Mouse (Mus musculus): ENCODE results near the gene Arhgap11a. TPM values are rescaled to one million over a fixed set of nuclear protein-coding genes. Genes with fewer than 3 reads are reported as not detected.

The Arhgap11a gene
- 21.5 and 22.4 TPM in 2 replicates for polyA plus RNA-seq (2015; fragmentation: Nextera tagmentation; extraction: Ambion mirVana)

DNA sequence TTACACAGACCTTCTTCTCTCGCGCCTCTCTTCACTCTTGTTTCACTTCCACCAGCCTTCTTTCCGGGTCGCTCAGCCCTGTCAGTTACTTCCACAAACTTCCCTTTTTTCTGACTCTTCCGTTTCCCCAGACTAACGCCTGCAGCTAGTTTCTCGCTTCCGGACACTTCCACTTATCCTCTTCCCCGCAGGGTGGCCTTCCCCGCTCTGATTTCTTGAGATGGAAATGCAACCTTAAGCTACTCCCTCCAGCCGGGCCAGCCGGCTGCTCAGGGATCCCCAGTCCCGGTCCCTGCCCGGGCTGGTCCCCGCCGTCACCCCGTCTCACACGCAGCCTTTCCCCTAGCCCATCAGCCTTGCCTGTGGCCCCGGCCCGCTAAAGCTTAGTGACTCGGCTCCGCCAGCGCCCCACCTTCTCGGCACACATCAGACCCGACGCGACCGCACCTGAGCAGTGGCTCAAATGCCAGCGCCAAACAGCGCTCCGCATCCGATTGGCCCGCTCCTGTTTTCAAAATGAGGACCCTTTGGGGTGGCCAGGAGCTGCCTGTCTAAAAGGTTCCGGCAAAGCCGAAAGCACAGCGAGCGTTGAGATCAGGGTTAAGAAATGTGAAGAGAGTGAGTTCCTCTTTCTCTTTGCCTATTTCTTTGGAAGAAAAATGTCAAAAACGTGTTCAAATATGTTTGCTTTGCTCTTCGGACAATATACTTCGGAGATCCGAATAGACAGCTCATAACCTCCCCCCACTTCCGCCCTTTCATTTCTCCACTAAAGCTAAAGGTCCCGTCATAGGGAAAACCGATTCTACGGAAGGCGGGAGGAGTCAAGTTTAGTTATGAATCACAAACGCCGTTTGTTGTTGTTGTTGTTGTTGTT, at the start of gene Arhgap11a:
Gene Arhgap11a, minus strand, starts transcription at position 417 of the 877 bp plus-strand sequence.
- under 1% methylated on average over 48 of the region's 48 CpGs for WGBS
- peaks cover 30% of the 10 kb centered on the region for H3K4me1 ChIP-seq
- no peaks in the 10 kb centered on the region for H3K9me3 ChIP-seq
- H3K4me2 ChIP-seq, result peak within 1 kb of the TSS; percentile 86
- H3K4me3 ChIP-seq, result peak within 1 kb of the TSS; percentile 94
- H3K36me3 ChIP-seq, result peaks cover 18% of the 10 kb centered on the region
- H3K27ac ChIP-seq (replicated peaks), result peak within 1 kb of the TSS; percentile 89
- H3K9ac ChIP-seq, result peak within 1 kb of the TSS; percentile 90
- peak; percentile 91 for ATAC-seq (ENCODE audit: extremely low read depth, insufficient number of reproducible peaks, low FRiP score, low TSS enrichment)
- no peaks in the 10 kb centered on the region for H3K27me3 ChIP-seq (replicated peaks)

- 70% methylated on average over 10 of the region's 12 CpGs for WGBS
- Histone ChIP-seq H3K9ac (no peak overlapping the region), H3K36me3 (no peaks in the 10 kb centered on the region), H3K4me3 (no peak overlapping the region), H3K27me3 (replicated peaks) (no peaks in the 10 kb centered on the region), H3K4me1 (no peaks in the 10 kb centered on the region), H3K9me3 (no peaks in the 10 kb centered on the region), H3K4me2 (no peak overlapping the region), H3K27ac (replicated peaks) (no peak overlapping the region)
- no peak for ATAC-seq (ENCODE audit: extremely low read depth, insufficient number of reproducible peaks, low FRiP score, low TSS enrichment)
Observed at GRCm38 (mm10) chr2:113893385-113894122, 45.1 kb upstream of the Arhgap11a start.

DNA sequence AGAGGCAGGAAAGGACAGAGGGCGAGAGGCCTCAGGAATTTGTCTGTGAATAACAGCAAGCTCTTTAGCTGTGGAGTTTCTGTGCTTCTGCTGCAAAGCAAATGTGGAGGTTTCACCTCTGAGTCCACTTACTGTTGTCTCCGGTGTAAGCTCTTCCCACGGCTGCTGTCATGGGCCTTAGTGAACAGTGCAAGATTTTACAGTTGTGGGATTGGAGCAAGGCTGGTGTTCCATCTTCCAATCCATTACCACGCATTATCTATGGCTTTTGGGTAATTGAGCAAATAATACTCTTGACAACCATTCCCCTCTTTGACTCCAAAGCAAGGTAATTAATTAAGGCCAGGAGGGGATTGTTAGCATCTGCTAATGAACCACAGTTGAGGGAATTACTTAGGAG, 38.7 kb upstream of the Arhgap11a start:
- Histone ChIP-seq H3K27me3 (replicated peaks) (no peaks in the 10 kb centered on the region), H3K4me2 (no peak overlapping the region), H3K9me3 (no peaks in the 10 kb centered on the region), H3K27ac (replicated peaks) (no peak overlapping the region), H3K36me3 (no peaks in the 10 kb centered on the region), H3K4me3 (no peak overlapping the region), H3K4me1 (no peaks in the 10 kb centered on the region), H3K9ac (no peak overlapping the region)
- no peak for ATAC-seq (ENCODE audit: extremely low read depth, insufficient number of reproducible peaks, low FRiP score, low TSS enrichment)
- 66% methylated on average over 4 of the region's 4 CpGs for WGBS

DNA sequence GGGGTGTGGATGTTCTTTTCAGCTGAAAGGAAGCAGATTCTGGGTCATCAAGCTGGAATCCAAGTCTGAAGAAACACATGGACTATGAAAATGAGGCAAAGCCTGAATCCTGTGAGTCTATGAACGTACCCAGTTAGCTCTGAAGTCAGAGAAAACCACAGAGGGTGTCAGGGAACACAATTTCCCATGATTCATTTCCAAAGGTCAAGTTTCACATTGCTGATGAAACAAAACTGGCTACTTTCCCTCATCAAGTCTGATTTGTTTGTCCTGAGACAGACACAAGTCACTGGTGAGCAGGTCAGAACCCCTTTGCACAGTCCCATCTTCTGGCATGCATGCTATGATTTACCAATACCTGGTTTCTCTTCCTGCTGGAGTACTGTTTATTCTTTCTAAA, 37.6 kb upstream of the Arhgap11a start:
- Histone ChIP-seq H3K36me3 (no peaks in the 10 kb centered on the region), H3K4me3 (no peak overlapping the region), H3K4me1 (no peaks in the 10 kb centered on the region), H3K9ac (no peak overlapping the region), H3K27ac (replicated peaks) (no peak overlapping the region), H3K27me3 (replicated peaks) (no peaks in the 10 kb centered on the region), H3K9me3 (no peaks in the 10 kb centered on the region), H3K4me2 (no peak overlapping the region)
- ATAC-seq (ENCODE audit: extremely low read depth, insufficient number of reproducible peaks, low FRiP score, low TSS enrichment), result no peak
- 57% methylated on average over 1 of the region's 1 CpGs for WGBS

- H3K4me3 ChIP-seq, result no peak overlapping the region
Observed at GRCm38 (mm10) chr2:113870115-113870514, 21.7 kb upstream of the Arhgap11a start.

GRCm38 (mm10) chr2:113868404-113868803, 19.9 kb upstream of the Arhgap11a start:
- H3K4me2 ChIP-seq, result no peak overlapping the region
- WGBS, result 76% methylated on average over 4 of the region's 4 CpGs
- H3K9ac ChIP-seq, result no peak overlapping the region
- no peak overlapping the region for H3K27ac ChIP-seq (replicated peaks)
- no peak overlapping the region for H3K4me3 ChIP-seq
- no peaks in the 10 kb centered on the region for H3K9me3 ChIP-seq
- no peaks in the 10 kb centered on the region for H3K36me3 ChIP-seq
- no peaks in the 10 kb centered on the region for H3K27me3 ChIP-seq (replicated peaks)
- no peaks in the 10 kb centered on the region for H3K4me1 ChIP-seq
- ATAC-seq (ENCODE audit: extremely low read depth, insufficient number of reproducible peaks, low FRiP score, low TSS enrichment), result no peak

More at GRCm38 (mm10) chr2:113870115-113870514, 21.7 kb upstream of the Arhgap11a start:
- no peak for ATAC-seq (ENCODE audit: extremely low read depth, insufficient number of reproducible peaks, low FRiP score, low TSS enrichment)
- no peaks in the 10 kb centered on the region for H3K4me1 ChIP-seq
- H3K27ac ChIP-seq (replicated peaks), result no peak overlapping the region
- H3K9me3 ChIP-seq, result no peaks in the 10 kb centered on the region
- H3K36me3 ChIP-seq, result no peaks in the 10 kb centered on the region
- no peaks in the 10 kb centered on the region for H3K27me3 ChIP-seq (replicated peaks)
- no peak overlapping the region for H3K4me2 ChIP-seq
- 87% methylated on average over 1 of the region's 1 CpGs for WGBS
- no peak overlapping the region for H3K9ac ChIP-seq

DNA sequence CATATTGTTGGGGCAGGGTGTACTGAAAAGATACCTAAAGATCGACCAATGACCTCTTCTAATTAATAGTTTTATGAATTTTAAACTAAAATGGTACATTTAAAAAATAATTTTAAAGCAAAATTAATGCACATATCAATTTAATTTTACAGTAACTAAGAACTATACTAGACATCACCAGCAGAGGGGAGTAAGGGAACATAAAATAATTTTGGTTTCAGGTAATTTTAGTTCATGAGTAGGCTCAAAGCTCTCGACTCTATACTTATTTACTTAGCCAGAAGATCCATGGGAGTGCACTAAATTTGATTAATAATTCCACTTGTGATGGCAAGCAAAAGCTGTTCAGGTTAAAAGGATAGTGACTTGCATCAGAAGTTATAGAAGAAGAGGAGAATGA, 17.7 kb upstream of the Arhgap11a start:
- 24% methylated on average over 2 of the region's 2 CpGs for WGBS
- no peak overlapping the region for H3K9ac ChIP-seq
- no peaks in the 10 kb centered on the region for H3K27me3 ChIP-seq (replicated peaks)
- H3K9me3 ChIP-seq, result no peaks in the 10 kb centered on the region
- H3K4me1 ChIP-seq, result no peaks in the 10 kb centered on the region
- H3K36me3 ChIP-seq, result no peaks in the 10 kb centered on the region
- no peak for ATAC-seq (ENCODE audit: extremely low read depth, insufficient number of reproducible peaks, low FRiP score, low TSS enrichment)
- no peak overlapping the region for H3K4me3 ChIP-seq
- no peak overlapping the region for H3K27ac ChIP-seq (replicated peaks)
- H3K4me2 ChIP-seq, result no peak overlapping the region

GRCm38 (mm10) chr2:113849141-113849540, 680 bp upstream of the Arhgap11a start:
- Histone ChIP-seq H3K9me3 (no peaks in the 10 kb centered on the region), H3K4me1 (peaks cover 30% of the 10 kb centered on the region), H3K9ac (peak overlapping the region; percentile 90), H3K4me3 (peak overlapping the region; percentile 94), H3K36me3 (peaks cover 12% of the 10 kb centered on the region), H3K27ac (replicated peaks) (peak overlapping the region; percentile 89; the same call in 1 of the 2 replicates), H3K27me3 (replicated peaks) (no peaks in the 10 kb centered on the region), H3K4me2 (peak overlapping the region; percentile 86)
- 6% methylated on average over 3 of the region's 3 CpGs for WGBS
- ATAC-seq (ENCODE audit: extremely low read depth, insufficient number of reproducible peaks, low FRiP score, low TSS enrichment), result no peak

DNA sequence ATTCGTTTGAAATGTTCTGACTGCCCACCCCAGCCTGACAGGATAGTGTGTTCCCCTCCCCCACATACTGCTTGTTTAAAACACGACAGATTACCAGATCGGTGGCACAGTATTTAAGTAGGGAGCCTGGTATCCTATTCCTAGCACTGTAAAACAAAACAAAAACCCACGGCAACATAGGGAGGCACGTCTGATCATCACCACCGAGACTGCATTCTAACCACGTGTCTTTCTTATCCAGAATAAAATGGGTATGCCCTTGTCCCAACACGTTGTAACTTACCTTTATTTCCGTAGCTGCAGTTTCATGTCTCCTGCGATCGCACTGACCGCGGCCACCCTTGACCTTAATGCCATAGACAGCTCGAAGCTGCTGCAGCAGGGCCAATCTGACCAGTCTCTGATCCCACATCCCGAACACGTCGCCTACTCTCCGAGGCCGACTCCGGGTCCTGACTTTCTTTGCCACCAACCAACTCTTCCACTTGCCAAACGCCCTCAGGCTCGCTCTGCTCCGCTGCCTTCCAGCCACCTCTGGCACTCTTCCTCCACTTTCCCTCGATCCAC, 700 bp downstream of the Arhgap11a start:
- H3K36me3 ChIP-seq, result peaks cover 23% of the 10 kb centered on the region
- no peaks in the 10 kb centered on the region for H3K9me3 ChIP-seq
- peak overlapping the region; percentile 86 for H3K4me2 ChIP-seq
- no peak for ATAC-seq (ENCODE audit: extremely low read depth, insufficient number of reproducible peaks, low FRiP score, low TSS enrichment)
- H3K4me3 ChIP-seq, result peak overlapping the region; percentile 94
- no peaks in the 10 kb centered on the region for H3K27me3 ChIP-seq (replicated peaks)
- H3K27ac ChIP-seq (replicated peaks), result peak overlapping the region; percentile 89
- H3K9ac ChIP-seq, result peak overlapping the region; percentile 90
- 0% methylated on average over 24 of the region's 24 CpGs for WGBS
- H3K4me1 ChIP-seq, result peaks cover 30% of the 10 kb centered on the region

- Histone ChIP-seq H3K27me3 (replicated peaks) (no peaks in the 10 kb centered on the region), H3K36me3 (peaks cover 44% of the 10 kb centered on the region), H3K9me3 (no peaks in the 10 kb centered on the region), H3K4me1 (peaks cover 30% of the 10 kb centered on the region), H3K4me3 (no peak overlapping the region), H3K27ac (replicated peaks) (no peak overlapping the region), H3K9ac (no peak overlapping the region), H3K4me2 (no peak overlapping the region)
- no peak for ATAC-seq (ENCODE audit: extremely low read depth, insufficient number of reproducible peaks, low FRiP score, low TSS enrichment)
- WGBS, result 78% methylated on average over 4 of the region's 4 CpGs
Observed at GRCm38 (mm10) chr2:113845081-113845480, 3.4 kb downstream of the Arhgap11a start.
